1 mouse cellular context compared by ENCODE assay signal in genomic region chr12:100819965-100820364, GRCm38 (mm10).
TF ChIP-seq lines count a peak whose summit lies in the region.

No protein-coding gene starts in this region.

TF ChIP-seq in CH12.LX, 34 proteins besides CTCF, POLR2A, EP300 and RAD21 (continued from another document):
- TF ChIP-seq TBP (conservative IDR thresholded peaks at IDR 0.05; ENCODE audit: low read depth, low read length) (no peak), SMC3 (IDR thresholded peaks at IDR 0.05; ENCODE audit: low read depth, low read length) (no peak), USF2 (conservative IDR thresholded peaks at IDR 0.05; ENCODE audit: low read depth, low read length) (no peak), CHD1 (IDR thresholded peaks at IDR 0.05; ENCODE audit: low read depth, low read length) (no peak), MXI1 (IDR thresholded peaks at IDR 0.05; ENCODE audit: low read depth, low read length) (no peak), ELF1 (IDR thresholded peaks at IDR 0.05; ENCODE audit: low read depth, low read length) (no peak), USF1 (IDR thresholded peaks at IDR 0.05; ENCODE audit: low read depth, low read length) (no peak)
